Mouse (Mus musculus): ENCODE measurements around the gene Acvr2a.

Gene Acvr2a

GRCm38 (mm10) chr2:48885945-48886344 lies 72.0 kb downstream of the Acvr2a start:
- peak; percentile 14 to 66 for DNase-seq

- no peak for DNase-seq
These were observed 81.3 kb downstream of the Acvr2a start for GRCm38 (mm10) chr2:48895186-48895585.

- no peak for DNase-seq
These were observed 95.0 kb downstream of the Acvr2a start for GRCm38 (mm10) chr2:48908866-48909265.

GRCm38 (mm10) chr2:48914185-48914584 lies 100.3 kb downstream of the Acvr2a start:
- DNase-seq: no peak

- DNase-seq: no peak
These were observed 101.9 kb downstream of the Acvr2a start for GRCm38 (mm10) chr2:48915832-48916231.

GRCm38 (mm10) chr2:48935058-48935457 lies 121.1 kb downstream of the Acvr2a start:
- DNase-seq: no peak

GRCm38 (mm10) chr2:48947761-48948160 lies 133.9 kb downstream of the Acvr2a start:
- no peak for DNase-seq

- peak; percentile 99 for DNase-seq
These were observed 135.1 kb downstream of the Acvr2a start, which contains the start of gene Mbd5 for GRCm38 (mm10) chr2:48948841-48949584. Mbd5 (plus strand) TSS chr2:48949508.

GRCm38 (mm10) chr2:48949743-48950251 lies 135.9 kb downstream of the Acvr2a start:
- DNase-seq: peak; percentile 35

GRCm38 (mm10) chr2:48950252-48950315 lies 136.2 kb downstream of the Acvr2a start, which contains the start of gene Orc4:
Orc4 (minus strand) TSS chr2:48950277.
- no peak for DNase-seq

- DNase-seq: no peak
These were observed 136.5 kb downstream of the Acvr2a start for GRCm38 (mm10) chr2:48950316-48950880.
